Mouse (Mus musculus) CH12.LX (cell line): Measurements from ENCODE around the gene Mrs2. TPM values are rescaled to one million over a fixed set of nuclear protein-coding genes. Genes with fewer than 3 reads are reported as not detected.

ENCODE experiments used
- DNase-seq: peaks from one replicate; pipeline ENCODE4 v3.0.0-alpha.2; 2013; ENCODE audit errors: extremely low read depth
- H3K27ac ChIP-seq: 2 replicates; pipeline ENCODE4 v1.5.1; 2012; ENCODE audit warnings: low read depth, mild to moderate bottlenecking, control low read depth, moderate library complexity; ENCODE audit not compliant: insufficient read depth
- H3K27me3 ChIP-seq: replicated peaks from 2 replicates; pipeline ENCODE3; 2012; ENCODE audit warnings: inconsistent platforms
- H3K36me3 ChIP-seq, 2 experiments: replicated peaks in 1 of 2; 2 replicates each; pipeline versions ENCODE3 to v1.6.1; 2012; ENCODE audit warnings: inconsistent platforms in 1 of 2, low read length in 1 of 2, mild to moderate bottlenecking in 1 of 2, mixed read lengths in 1 of 2, moderate library complexity in 1 of 2; ENCODE audit not compliant: control insufficient read depth in 1 of 2, insufficient read depth in 1 of 2
- H3K4me1 ChIP-seq, 2 experiments: 2 replicates each; pipeline ENCODE4 v1.6.1; 2012; ENCODE audit warnings: inconsistent platforms in 1 of 2, moderate library complexity in 1 of 2; ENCODE audit not compliant: insufficient read depth in 2 of 2, control insufficient read depth in 1 of 2
- H3K4me2 ChIP-seq: 2 replicates; pipeline ENCODE4 v1.6.1; 2012; ENCODE audit warnings: low read depth, mild to moderate bottlenecking, control low read depth; ENCODE audit not compliant: poor library complexity, insufficient read depth, severe bottlenecking
- H3K4me3 ChIP-seq, 3 experiments: fragments of 150-350 bp in 1 of 3; sonication (generic) in 1 of 3; replicated peaks in 1 of 3; 2 replicates each; pipeline versions ENCODE3 to v1.5.1; 2011 to 2012; ENCODE audit warnings: low read depth in 2 of 3, low read length in 2 of 3, mild to moderate bottlenecking in 2 of 3, moderate library complexity in 2 of 3, control low read depth in 1 of 3, improper control_type of control experiment in 1 of 3, inconsistent platforms in 1 of 3, mixed read lengths in 1 of 3; ENCODE audit not compliant: poor library complexity in 1 of 3
- H3K79me2 ChIP-seq: replicated peaks from 2 replicates; pipeline ENCODE4 v1.6.1; 2012; ENCODE audit warnings: mild to moderate bottlenecking, moderate library complexity; ENCODE audit not compliant: control insufficient read depth, poor library complexity, insufficient read depth, severe bottlenecking; ENCODE audit errors: extremely low read depth
- H3K9ac ChIP-seq: 2 replicates; pipeline ENCODE4 v1.6.1; 2012; ENCODE audit warnings: low read depth, mild to moderate bottlenecking, control low read depth, moderate library complexity; ENCODE audit not compliant: insufficient read depth
- H3K9me3 ChIP-seq: replicated peaks from 2 replicates; pipeline ENCODE3; 2012; ENCODE audit warnings: low read length, inconsistent platforms, mixed read lengths
- CHD2 ChIP-seq: IDR thresholded peaks from 2 replicates; pipeline ENCODE4 v1.6.1; 2011; ENCODE audit warnings: low read length, improper control_type of control experiment
- CTCF ChIP-seq, 2 experiments: IDR thresholded peaks in 1 of 2; conservative IDR thresholded peaks in 1 of 2; 2 replicates each; pipeline ENCODE4 v1.5.1; 2011 to 2012; ENCODE audit warnings: low read depth in 2 of 2, low read length in 2 of 2, improper control_type of control experiment in 1 of 2, inconsistent platforms in 1 of 2, mild to moderate bottlenecking in 1 of 2, moderate library complexity in 1 of 2
- HCFC1 ChIP-seq: IDR thresholded peaks from 2 replicates; pipeline ENCODE4 v1.6.1; 2012; ENCODE audit warnings: low read depth, mild to moderate bottlenecking, inconsistent platforms, low read length, improper control_type of control experiment
- RAD21 ChIP-seq: IDR thresholded peaks from 2 replicates; pipeline ENCODE4 v1.6.1; 2011; ENCODE audit warnings: low read depth, mild to moderate bottlenecking, low read length, improper control_type of control experiment, moderate library complexity
- SIN3A ChIP-seq: IDR thresholded peaks from 2 replicates; pipeline ENCODE4 v1.6.1; 2012; ENCODE audit warnings: low read length, improper control_type of control experiment, inconsistent platforms
- SMC3 ChIP-seq: IDR thresholded peaks from 2 replicates; pipeline ENCODE4 v1.6.1; 2011; ENCODE audit warnings: low read depth, low read length, improper control_type of control experiment
- TBP ChIP-seq: conservative IDR thresholded peaks from 2 replicates; pipeline ENCODE4 v1.6.1; 2011; ENCODE audit warnings: low read depth, low read length, improper control_type of control experiment
- USF1 ChIP-seq: IDR thresholded peaks from 2 replicates; pipeline ENCODE4 v1.6.1; 2014; ENCODE audit warnings: low read depth, mild to moderate bottlenecking, inconsistent platforms, low read length, improper control_type of control experiment
- dilution Hi-C: fragments of 300-500 bp; cut with MboI; formaldehyde crosslinking; loops from 2 replicates; pipeline ENCODE4 v1.14.3; 2020; ENCODE audit warnings: low sequenced_read_pairs; ENCODE audit not compliant: extremely low pct_unique_long_range_greater_than_20kb, extremely low pct_ligation_motif_present
- in situ Hi-C: fragments of 300-500 bp; cut with MboI; formaldehyde crosslinking; loops from 3 replicates; pipeline ENCODE4 v1.14.3; 2019; ENCODE audit warnings: low sequenced_read_pairs, low pct_ligation_motif_present, low pct_unique_long_range_greater_than_20kb, mixed read lengths
- polyA plus RNA-seq: library from polyadenylated mRNA; unstranded; fragments of >175 nt; gene quantifications from 2 replicates; pipeline ENCODE4 v1.2.1, GENCODE M21; 2012; ENCODE audit warnings: low read depth; ENCODE audit not compliant: insufficient read length
- total RNA-seq, 2 experiments: library from RNA; depleted of rRNA; stranded (reverse); fragments of 300-350 nt in 1 of 2; fragments of >200 nt in 1 of 2; gene quantifications; 2 replicates each; pipeline ENCODE4 v1.2.3; 2012 to 2014

Mrs2 gene
- total and polyA plus RNA-seq, 3 experiments: 12.1 to 29.5 (median 12.6) TPM

- Histone ChIP-seq H3K27me3 (no peaks in the 10 kb centered on the region), H3K9me3 (no peaks in the 10 kb centered on the region), H3K4me1 (no peaks in the 10 kb centered on the region), H3K4me3 (no peak overlapping the region), H3K9ac (no peak overlapping the region), H3K27ac (no peak overlapping the region), H3K36me3 (peaks cover 15 to 37% of the 10 kb centered on the region in 2 experiments), H3K79me2 (no peaks in the 10 kb centered on the region), H3K4me2 (no peak overlapping the region)
- TF ChIP-seq CTCF (conservative IDR thresholded peaks at IDR 0.05 in 1 of 2, IDR thresholded peaks at IDR 0.05 in 1 of 2; ENCODE audit: low read depth in 2 of 2, low read length in 2 of 2) (peak; percentile 13 to 34; a peak in 2 of 4 replicates), SIN3A (no peak)
- dilution Hi-C loops (no loop called here), in situ Hi-C loops (no loop called here)
- no peak for DNase-seq
Measured at GRCm38 (mm10) chr13:25007115-25007514, 13.1 kb downstream of the Mrs2 start.

DNA sequence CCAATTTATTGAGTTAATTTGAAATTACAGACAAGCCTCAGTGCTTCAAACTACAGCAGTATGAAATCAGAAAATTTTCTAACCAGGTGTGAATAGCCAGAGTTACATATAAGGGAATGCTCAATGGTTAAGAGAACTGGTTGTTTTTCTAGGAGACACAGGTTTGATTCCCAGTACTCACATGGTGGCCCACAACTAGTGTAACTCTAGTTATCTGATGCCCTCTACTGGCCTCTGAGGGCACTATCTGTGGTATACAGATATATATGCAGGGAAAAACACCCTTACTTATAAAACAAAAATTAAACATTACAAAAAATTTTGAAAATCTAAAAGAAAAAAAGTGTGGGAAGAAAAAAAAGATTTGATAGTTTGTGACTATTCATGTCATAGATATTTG is 17.2 kb downstream of the Mrs2 start:
- peak; percentile 21 for DNase-seq
- H3K9me3 ChIP-seq: no peaks in the 10 kb centered on the region
- no peak for TF ChIP-seq USF1
- peak; percentile 57 for TF ChIP-seq RAD21
- peak in 1 of 2 experiments; percentile 64; a peak in 2 of 4 replicates for TF ChIP-seq CTCF (conservative IDR thresholded peaks at IDR 0.05 in 1 of 2, IDR thresholded peaks at IDR 0.05 in 1 of 2; ENCODE audit: low read depth in 2 of 2, low read length in 2 of 2)
- TF ChIP-seq SMC3: peak; percentile 19; the same call in 1 of the 2 replicates
- TF ChIP-seq, all 38 proteins: peak for 3
- no peaks in the 10 kb centered on the region for H3K27me3 ChIP-seq
- no peak overlapping the region for H3K9ac ChIP-seq
- in situ Hi-C loops: no loop called here
- no peaks in the 10 kb centered on the region for H3K4me1 ChIP-seq
- H3K36me3 ChIP-seq: peaks cover 47 to 77% of the 10 kb centered on the region in 2 experiments
- H3K4me2 ChIP-seq: no peak overlapping the region
- no peak overlapping the region for H3K4me3 ChIP-seq
- H3K27ac ChIP-seq: no peak overlapping the region
- H3K79me2 ChIP-seq: no peaks in the 10 kb centered on the region
- dilution Hi-C loops: no loop called here

DNA sequence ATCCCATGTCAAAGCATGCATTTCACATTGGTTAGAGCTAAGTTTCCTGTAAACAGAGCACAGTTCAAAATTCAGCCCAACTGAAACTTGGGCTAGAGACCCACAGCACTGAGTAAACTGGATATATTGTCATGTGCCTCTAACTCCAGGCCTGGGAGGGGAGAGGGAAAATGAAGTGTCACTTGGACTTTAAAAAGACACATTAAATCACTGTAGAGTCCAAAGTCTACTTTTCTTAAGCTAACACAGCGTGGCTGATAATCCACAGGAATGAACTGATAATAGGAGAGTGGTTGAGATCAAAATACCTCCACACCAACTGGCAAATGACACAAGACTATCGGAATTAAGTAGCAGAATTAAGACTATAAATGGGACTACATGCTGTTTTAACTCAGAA is 20.6 kb downstream of the Mrs2 start:
- DNase-seq: no peak
- H3K27me3 ChIP-seq: no peaks in the 10 kb centered on the region
- TF ChIP-seq SIN3A: no peak
- TF ChIP-seq CHD2: no peak
- TF ChIP-seq HCFC1: no peak
- no peak for TF ChIP-seq TBP
- H3K27ac ChIP-seq: no peak overlapping the region
- no peaks in the 10 kb centered on the region for H3K4me1 ChIP-seq
- no peak overlapping the region for H3K4me3 ChIP-seq
- H3K79me2 ChIP-seq: no peaks in the 10 kb centered on the region
- no peak overlapping the region for H3K4me2 ChIP-seq
- dilution Hi-C loops (no loop called here), in situ Hi-C loops (loop anchor here (25.0 kb wide), 1 partner anchor 512 kb away; no protein-coding TSS in a partner anchor)
- H3K9ac ChIP-seq: no peak overlapping the region
- peaks cover 70 to 88% of the 10 kb centered on the region in 2 experiments for H3K36me3 ChIP-seq
- H3K9me3 ChIP-seq: no peaks in the 10 kb centered on the region
